Mouse (Mus musculus) megakaryocyte, embryonic 14.5 days (primary cell): ENCODE results near the gene Serinc2.

Experiments used
- FLI1 ChIP-seq: IDR thresholded peaks from 2 replicates; pipeline ENCODE4 v1.6.1; 2012; ENCODE audit warnings: low read length, inconsistent platforms, mixed read lengths
- GATA1 ChIP-seq: IDR thresholded peaks from 3 replicates; pipeline ENCODE4 v1.6.1; 2012; ENCODE audit warnings: mixed read lengths, low read length, inconsistent platforms, borderline replicate concordance

- TF ChIP-seq GATA1 (no peak), FLI1 (no peak)
These were observed 15.5 kb upstream of the Serinc2 start for GRCm38 (mm10) chr4:130294513-130294912.
